Mouse (Mus musculus): Measurements from ENCODE around the gene Taok3.
A peak's percentile ranks its signal among the peaks of the same experiment; 100 is the strongest.
"Not testable (repeated sequence)": the region's sequence is repeated elsewhere in the genome, so short reads cannot be mapped to it uniquely, and the experiment has no call there.

Gene Taok3

GRCm38 (mm10) chr5:117267913-117268312 is 148.0 kb downstream of the Taok3 start:
- no peak for DNase-seq (ENCODE audit: low read depth)

- DNase-seq (ENCODE audit: low read depth), result no peak
These were observed 148.8 kb downstream of the Taok3 start for GRCm38 (mm10) chr5:117268749-117269148.

GRCm38 (mm10) chr5:117269395-117269794 is 149.5 kb downstream of the Taok3 start:
- DNase-seq (ENCODE audit: low read depth), result no peak

GRCm38 (mm10) chr5:117271945-117272344 is 152.0 kb downstream of the Taok3 start:
- DNase-seq (ENCODE audit: low read depth), result no peak

GRCm38 (mm10) chr5:117274817-117275216 is 154.9 kb downstream of the Taok3 start:
- no peak for DNase-seq (ENCODE audit: low read depth)

- no peak for DNase-seq (ENCODE audit: low read depth)
These were observed 157.9 kb downstream of the Taok3 start for GRCm38 (mm10) chr5:117277784-117278183.

- DNase-seq (ENCODE audit: low read depth), result no peak
These were observed 159.1 kb downstream of the Taok3 start for GRCm38 (mm10) chr5:117278809-117279668.

GRCm38 (mm10) chr5:117279669-117280050 is 159.7 kb downstream of the Taok3 start:
- DNase-seq (ENCODE audit: low read depth), result no peak

GRCm38 (mm10) chr5:117281536-117281935 is 161.6 kb downstream of the Taok3 start:
- no peak for DNase-seq (ENCODE audit: low read depth)

GRCm38 (mm10) chr5:117282360-117282759 is 162.4 kb downstream of the Taok3 start:
- no peak for DNase-seq (ENCODE audit: low read depth)

GRCm38 (mm10) chr5:117284029-117284428 is 164.1 kb downstream of the Taok3 start:
- no peak for DNase-seq (ENCODE audit: low read depth)

GRCm38 (mm10) chr5:117284682-117285081 is 164.8 kb downstream of the Taok3 start:
- no peak for DNase-seq (ENCODE audit: low read depth)

- no peak for DNase-seq (ENCODE audit: low read depth)
These were observed 165.3 kb downstream of the Taok3 start for GRCm38 (mm10) chr5:117285266-117285665.

- no peak for DNase-seq (ENCODE audit: low read depth)
These were observed 166.4 kb downstream of the Taok3 start for GRCm38 (mm10) chr5:117286286-117286685.

- peak; percentile 90 for DNase-seq (ENCODE audit: low read depth)
These were observed 167.2 kb downstream of the Taok3 start, which contains the start of gene Pebp1 for GRCm38 (mm10) chr5:117286831-117287822. Gene Pebp1, minus strand, starts transcription at chr5:117287625.

- DNase-seq (ENCODE audit: low read depth), result no peak
These were observed 169.7 kb downstream of the Taok3 start for GRCm38 (mm10) chr5:117289646-117290045.

- DNase-seq (ENCODE audit: low read depth), result no peak
These were observed 170.2 kb downstream of the Taok3 start for GRCm38 (mm10) chr5:117290081-117290480.

GRCm38 (mm10) chr5:117291312-117291711 is 171.4 kb downstream of the Taok3 start:
- DNase-seq (ENCODE audit: low read depth), result no peak

GRCm38 (mm10) chr5:117292547-117292946 is 172.6 kb downstream of the Taok3 start:
- no peak for DNase-seq (ENCODE audit: low read depth)

- DNase-seq (ENCODE audit: low read depth), result not testable (repeated sequence)
These were observed 173.8 kb downstream of the Taok3 start for GRCm38 (mm10) chr5:117293776-117294175.

- no peak for DNase-seq (ENCODE audit: low read depth)
These were observed 175.1 kb downstream of the Taok3 start for GRCm38 (mm10) chr5:117295011-117295410.

- DNase-seq (ENCODE audit: low read depth), result no peak
These were observed 183.0 kb downstream of the Taok3 start for GRCm38 (mm10) chr5:117302899-117303298.
